ENCODE assay signal across 8 mouse cellular contexts in genomic region chr3:21935571-21936261, GRCm38 (mm10).
DNase-seq lines count a peak whose midpoint lies in the region; ATAC-seq lines count a peak whose summit lies in the region.

No protein-coding gene starts in this region.

- peak; percentile 81 for ATAC-seq in megakaryocyte progenitor cell, adult 5-6 weeks (replicated peaks; ENCODE audit: poor library complexity)

- peak; percentile 83 for DNase-seq in WW6 (ENCODE audit: low read depth, low spot score)
- peak; percentile 93 to 99 for DNase-seq in cerebellum, postnatal 4 days (ENCODE audit: low spot score in 2 of 2)
- DNase-seq in gastrocnemius, adult 8-10 months (ENCODE audit: low spot score in 2 of 2) = peak; percentile 85 to 87
- DNase-seq in induced T-regulatory cell, adult 2 months (ENCODE audit: low read depth) = peak; percentile 96
- DNase-seq in left cerebral cortex, adult 9 months (ENCODE audit: low spot score in 2 of 2) = peak; percentile 87 to 92
- DNase-seq in right cerebral cortex, postnatal 14 days = peak; percentile 99
- DNase-seq in urinary bladder, postnatal 36 days (ENCODE audit: low spot score in 2 of 2) = peak; percentile 90 to 91

Comparison
In these comparisons a context has a peak if more than half of its experiments do, and no peak if none do; other contexts are left out.
1. Peak in every context shown above with its lines: DNase-seq and ATAC-seq.